Mouse (Mus musculus): ENCODE measurements around the gene Ucn2. TPM values are rescaled to one million over a fixed set of nuclear protein-coding genes. Genes with fewer than 3 reads are reported as not detected.
A peak's percentile ranks its signal among the peaks of the same experiment; 100 is the strongest.

The Ucn2 gene
- not detected in 2 replicates for polyA plus RNA-seq (2016; fragmentation: Nextera tagmentation; extraction: Ambion mirVana)

GRCm38 (mm10) chr9:108985710-108986109 is at the start of gene Ucn2:
TSS of gene Ucn2 (plus strand) at chr9:108986010.
- no peak within 1 kb of the TSS for H3K4me3 ChIP-seq
- no peaks in the 10 kb centered on the region for H3K27me3 ChIP-seq (ENCODE audit: low read depth, poor library complexity, severe bottlenecking)
- no peaks in the 10 kb centered on the region for H3K36me3 ChIP-seq
- H3K4me1 ChIP-seq = peaks cover 33% of the 10 kb centered on the region
- no peak for DNase-seq (ENCODE audit: low spot score)
- no peaks in the 10 kb centered on the region for H3K9me3 ChIP-seq (replicated peaks)
- H3K27ac ChIP-seq = no peak within 1 kb of the TSS
- 75% methylated on average over 4 of the region's 4 CpGs for WGBS

- Histone ChIP-seq H3K4me3 (peak within 1 kb of the TSS; percentile 71), H3K27me3 (ENCODE audit: low read depth, poor library complexity, severe bottlenecking) (no peaks in the 10 kb centered on the region), H3K36me3 (peaks cover 40% of the 10 kb centered on the region), H3K27ac (peak within 1 kb of the TSS; percentile 89), H3K4me1 (peaks cover 9% of the 10 kb centered on the region), H3K9me3 (replicated peaks) (no peaks in the 10 kb centered on the region)
- peak; percentile 96 for DNase-seq (ENCODE audit: low spot score)
- WGBS = 1% methylated on average over 58 of the region's 58 CpGs
These were observed 49.1 kb upstream of the Ucn2 start, which contains the start of gene Uqcrc1 for GRCm38 (mm10) chr9:108936418-108937364. TSS of gene Uqcrc1 (plus strand) at chr9:108936633.

- WGBS = 85% methylated on average over 9 of the region's 9 CpGs
These were observed 40.7 kb upstream of the Ucn2 start for GRCm38 (mm10) chr9:108945111-108945510.

GRCm38 (mm10) chr9:108945608-108946007 is 40.2 kb upstream of the Ucn2 start:
- Histone ChIP-seq H3K27ac (no peak overlapping the region), H3K27me3 (ENCODE audit: low read depth, poor library complexity, severe bottlenecking) (no peaks in the 10 kb centered on the region), H3K4me1 (peaks cover 25% of the 10 kb centered on the region), H3K36me3 (peaks cover 98% of the 10 kb centered on the region), H3K9me3 (replicated peaks) (no peaks in the 10 kb centered on the region), H3K4me3 (no peak overlapping the region)
- WGBS = 90% methylated on average over 5 of the region's 5 CpGs
- DNase-seq (ENCODE audit: low spot score) = no peak

More at GRCm38 (mm10) chr9:108945111-108945510, 40.7 kb upstream of the Ucn2 start:
- no peaks in the 10 kb centered on the region for H3K9me3 ChIP-seq (replicated peaks)
- no peak for DNase-seq (ENCODE audit: low spot score)
- no peak overlapping the region for H3K4me3 ChIP-seq
- no peak overlapping the region for H3K27ac ChIP-seq
- H3K36me3 ChIP-seq = peaks cover 98% of the 10 kb centered on the region
- H3K4me1 ChIP-seq = peaks cover 21% of the 10 kb centered on the region
- no peaks in the 10 kb centered on the region for H3K27me3 ChIP-seq (ENCODE audit: low read depth, poor library complexity, severe bottlenecking)

GRCm38 (mm10) chr9:108949231-108949966 is 36.4 kb upstream of the Ucn2 start:
- peak overlapping the region; percentile 19 for H3K4me3 ChIP-seq
- peaks cover 72% of the 10 kb centered on the region for H3K36me3 ChIP-seq
- H3K27ac ChIP-seq = peak overlapping the region; percentile 86
- peaks cover 48% of the 10 kb centered on the region for H3K4me1 ChIP-seq
- peaks cover 26% of the 10 kb centered on the region for H3K27me3 ChIP-seq (ENCODE audit: low read depth, poor library complexity, severe bottlenecking)
- WGBS = 58% methylated on average over 13 of the region's 13 CpGs
- no peaks in the 10 kb centered on the region for H3K9me3 ChIP-seq (replicated peaks)
- peak; percentile 81 for DNase-seq (ENCODE audit: low spot score)

GRCm38 (mm10) chr9:108949967-108950728 is 35.7 kb upstream of the Ucn2 start:
- 88% methylated on average over 9 of the region's 9 CpGs for WGBS
- H3K27me3 ChIP-seq (ENCODE audit: low read depth, poor library complexity, severe bottlenecking) = peaks cover 32% of the 10 kb centered on the region
- no peak for DNase-seq (ENCODE audit: low spot score)
- peaks cover 48% of the 10 kb centered on the region for H3K4me1 ChIP-seq
- peak overlapping the region; percentile 19; the same call in 1 of the 2 replicates for H3K4me3 ChIP-seq
- H3K27ac ChIP-seq = peak overlapping the region; percentile 86
- H3K9me3 ChIP-seq (replicated peaks) = no peaks in the 10 kb centered on the region
- H3K36me3 ChIP-seq = peaks cover 65% of the 10 kb centered on the region

GRCm38 (mm10) chr9:108953081-108953636 is 32.7 kb upstream of the Ucn2 start, which contains the start of gene Col7a1:
TSS of gene Col7a1 (plus strand) at chr9:108953586.
- peaks cover 42% of the 10 kb centered on the region for H3K27me3 ChIP-seq (ENCODE audit: low read depth, poor library complexity, severe bottlenecking)
- WGBS = 12% methylated on average over 15 of the region's 15 CpGs
- peaks cover 34% of the 10 kb centered on the region for H3K36me3 ChIP-seq
- peak within 1 kb of the TSS; percentile 57 for H3K27ac ChIP-seq
- DNase-seq (ENCODE audit: low spot score) = peak; percentile 43
- peak within 1 kb of the TSS; percentile 42 for H3K4me3 ChIP-seq
- H3K4me1 ChIP-seq = peaks cover 47% of the 10 kb centered on the region
- H3K9me3 ChIP-seq (replicated peaks) = no peaks in the 10 kb centered on the region

GRCm38 (mm10) chr9:108955241-108955640 is 30.6 kb upstream of the Ucn2 start:
- no peak for DNase-seq (ENCODE audit: low spot score)
- no peak overlapping the region for H3K27ac ChIP-seq
- H3K36me3 ChIP-seq = peaks cover 14% of the 10 kb centered on the region
- WGBS = 94% methylated on average over 11 of the region's 11 CpGs
- no peaks in the 10 kb centered on the region for H3K9me3 ChIP-seq (replicated peaks)
- no peak overlapping the region for H3K4me3 ChIP-seq
- peaks cover 26% of the 10 kb centered on the region for H3K4me1 ChIP-seq
- peaks cover 42% of the 10 kb centered on the region for H3K27me3 ChIP-seq (ENCODE audit: low read depth, poor library complexity, severe bottlenecking)

- no peak for DNase-seq (ENCODE audit: low spot score)
- Histone ChIP-seq H3K4me1 (peaks cover 24% of the 10 kb centered on the region), H3K27me3 (ENCODE audit: low read depth, poor library complexity, severe bottlenecking) (peaks cover 42% of the 10 kb centered on the region), H3K27ac (no peak overlapping the region), H3K4me3 (no peak overlapping the region), H3K36me3 (peaks cover 8% of the 10 kb centered on the region), H3K9me3 (replicated peaks) (no peaks in the 10 kb centered on the region)
- WGBS = 91% methylated on average over 11 of the region's 11 CpGs
These were observed 30.0 kb upstream of the Ucn2 start for GRCm38 (mm10) chr9:108955846-108956245.

- Histone ChIP-seq H3K9me3 (replicated peaks) (no peaks in the 10 kb centered on the region), H3K36me3 (no peaks in the 10 kb centered on the region), H3K4me3 (no peak overlapping the region), H3K27me3 (ENCODE audit: low read depth, poor library complexity, severe bottlenecking) (no peaks in the 10 kb centered on the region), H3K27ac (no peak overlapping the region), H3K4me1 (peaks cover 8% of the 10 kb centered on the region; the same call in 1 of the 2 replicates)
- 81% methylated on average over 3 of the region's 3 CpGs for WGBS
- DNase-seq (ENCODE audit: low spot score) = no peak
These were observed 22.2 kb upstream of the Ucn2 start for GRCm38 (mm10) chr9:108963577-108963976.

GRCm38 (mm10) chr9:108964338-108964737 is 21.5 kb upstream of the Ucn2 start:
- WGBS = 87% methylated on average over 6 of the region's 6 CpGs
- no peak overlapping the region for H3K4me3 ChIP-seq

GRCm38 (mm10) chr9:108970623-108971022 is 15.2 kb upstream of the Ucn2 start:
- DNase-seq (ENCODE audit: low spot score) = no peak
- Histone ChIP-seq H3K36me3 (no peaks in the 10 kb centered on the region), H3K27me3 (ENCODE audit: low read depth, poor library complexity, severe bottlenecking) (no peaks in the 10 kb centered on the region), H3K4me1 (peaks cover 8% of the 10 kb centered on the region; the same call in 1 of the 2 replicates), H3K4me3 (no peak overlapping the region), H3K9me3 (replicated peaks) (no peaks in the 10 kb centered on the region), H3K27ac (no peak overlapping the region)
- WGBS = 91% methylated on average over 8 of the region's 8 CpGs

More at GRCm38 (mm10) chr9:108964338-108964737, 21.5 kb upstream of the Ucn2 start:
- Histone ChIP-seq H3K27ac (no peak overlapping the region), H3K27me3 (ENCODE audit: low read depth, poor library complexity, severe bottlenecking) (no peaks in the 10 kb centered on the region), H3K36me3 (no peaks in the 10 kb centered on the region), H3K4me1 (peaks cover 8% of the 10 kb centered on the region; the same call in 1 of the 2 replicates), H3K9me3 (replicated peaks) (no peaks in the 10 kb centered on the region)
- no peak for DNase-seq (ENCODE audit: low spot score)

Data from limb, embryonic 10.5 days (tissue).